Mouse (Mus musculus) cerebellum, adult 2 months (tissue): ENCODE results near the gene Gm6588.

Source experiments
- CTCF ChIP-seq: fragments of 200-500 bp; IDR thresholded peaks from 2 replicates; pipeline ENCODE4 v1.5.1; 2011; ENCODE audit warnings: low read depth, mild to moderate bottlenecking, control low read depth, low read length, moderate library complexity, borderline replicate concordance; ENCODE audit not compliant: insufficient read depth
- POLR2A ChIP-seq: fragments of 200-500 bp; IDR thresholded peaks from 2 replicates; pipeline ENCODE4 v1.6.1; 2011; ENCODE audit warnings: low read length, control low read depth, borderline replicate concordance; ENCODE audit not compliant: insufficient read depth

GRCm38 (mm10) chr5:112482551-112482950, 33.3 kb downstream of the Gm6588 start:
- TF ChIP-seq CTCF (no peak), POLR2A (no peak)
